Mouse (Mus musculus) ovary, postnatal 36 days (tissue): ENCODE results near the gene Capn13.
"Not testable (repeated sequence)": the region's sequence is repeated elsewhere in the genome, so short reads cannot be mapped to it uniquely, and the experiment has no call there.

Experiments
- DNase-seq: peaks from one replicate; pipeline ENCODE4 v3.0.0; 2022; ENCODE audit warnings: low spot score, mixed read lengths

Capn13 gene

GRCm38 (mm10) chr17:73277770-73278169 lies 122.9 kb downstream of the Capn13 start:
- no peak for DNase-seq

- no peak for DNase-seq
Measured at GRCm38 (mm10) chr17:73275066-73275465, 125.6 kb downstream of the Capn13 start.

- DNase-seq = no peak
Measured at GRCm38 (mm10) chr17:73273809-73274208, 126.9 kb downstream of the Capn13 start.

- DNase-seq = no peak
Measured at GRCm38 (mm10) chr17:73271797-73272600, 128.7 kb downstream of the Capn13 start.

GRCm38 (mm10) chr17:73270871-73271796 lies 129.5 kb downstream of the Capn13 start:
- DNase-seq = no peak

GRCm38 (mm10) chr17:73263077-73263501 lies 137.6 kb downstream of the Capn13 start:
- peak; percentile 7 for DNase-seq

GRCm38 (mm10) chr17:73262558-73262957 lies 138.1 kb downstream of the Capn13 start:
- no peak for DNase-seq

GRCm38 (mm10) chr17:73259258-73259657 lies 141.4 kb downstream of the Capn13 start:
- DNase-seq = not testable (repeated sequence)

GRCm38 (mm10) chr17:73258620-73259019 lies 142.0 kb downstream of the Capn13 start:
- DNase-seq = no peak
